Mouse (Mus musculus): ENCODE data around the gene 1110032A03Rik.

The 1110032A03Rik gene

DNA sequence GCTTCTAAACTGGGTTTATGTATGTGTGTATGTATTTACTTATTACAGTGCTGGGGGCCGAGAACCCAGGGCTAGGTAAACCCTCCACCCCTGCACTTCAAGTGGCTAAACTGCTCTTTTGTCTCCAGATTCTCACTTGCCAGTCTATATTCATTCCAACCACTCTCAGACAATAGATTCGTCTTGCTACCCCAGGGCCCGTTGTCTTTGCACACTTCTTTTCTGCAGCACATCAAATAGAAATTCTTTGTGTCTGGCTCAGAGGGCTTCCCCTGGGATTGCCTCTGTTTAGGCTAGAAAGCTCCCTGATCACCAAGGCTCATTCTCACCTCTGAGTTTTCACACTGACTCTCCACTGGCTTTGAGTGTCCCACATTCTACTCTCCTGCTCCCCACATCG, 42.8 kb downstream of the 1110032A03Rik start:
- DNase-seq (ENCODE audit: low spot score in 2 of 2), result no peak

DNA sequence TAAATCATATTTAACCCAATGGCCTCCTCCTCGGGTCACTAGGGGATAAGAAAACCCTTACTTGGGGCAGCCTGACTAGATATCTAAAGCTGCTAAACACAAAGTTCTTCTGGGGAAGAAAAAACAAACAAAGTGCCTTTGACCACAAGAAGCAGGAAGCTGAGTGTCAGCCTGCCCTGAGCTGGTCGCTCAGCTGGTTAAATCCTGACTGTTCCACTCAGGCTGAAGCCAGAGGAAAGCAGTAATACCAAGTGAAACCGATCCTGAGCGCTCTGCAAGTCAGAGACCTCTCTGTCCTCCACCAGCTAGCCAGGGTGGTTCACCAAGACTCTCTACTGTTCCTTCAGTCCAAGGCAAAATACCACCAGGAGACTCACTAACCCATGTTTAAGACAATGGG, 45.7 kb downstream of the 1110032A03Rik start:
- no peak for DNase-seq (ENCODE audit: low spot score in 2 of 2)

DNA sequence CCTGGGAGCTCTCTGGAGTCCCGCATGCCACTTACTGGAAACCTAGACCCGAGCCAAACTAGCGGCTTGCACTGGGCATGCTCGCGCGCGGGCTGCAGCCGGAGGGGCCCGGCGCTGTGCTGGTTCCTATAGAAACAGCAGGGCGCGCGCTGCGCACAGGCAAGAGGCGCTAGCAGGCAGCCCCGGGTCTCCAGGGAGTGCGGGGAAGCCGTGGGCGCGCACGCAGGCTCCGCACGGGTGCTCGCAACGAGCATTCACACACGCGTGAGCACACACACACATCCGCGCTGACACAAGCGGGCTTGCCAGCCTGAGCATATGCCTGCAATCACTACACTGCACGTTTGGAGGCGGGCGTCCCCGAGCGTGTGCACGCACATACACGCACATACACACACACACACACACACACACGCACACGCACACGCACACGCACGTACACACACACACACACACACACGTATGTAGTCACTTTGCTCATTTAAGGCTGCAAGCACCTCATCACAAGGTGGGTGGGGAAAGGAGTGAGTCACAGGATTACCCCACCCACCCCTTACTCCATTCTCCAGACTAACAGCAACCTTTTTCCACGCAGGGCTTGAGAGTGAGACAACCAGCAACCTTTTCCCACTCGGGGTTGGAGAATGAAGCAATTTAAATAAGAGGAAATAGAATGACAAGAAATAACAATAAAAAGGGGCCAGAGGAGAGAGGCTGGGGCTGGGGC, 47.2 kb downstream of the 1110032A03Rik start:
- DNase-seq (ENCODE audit: low spot score in 2 of 2), result peak in 1 of 2 experiments; percentile 18

DNA sequence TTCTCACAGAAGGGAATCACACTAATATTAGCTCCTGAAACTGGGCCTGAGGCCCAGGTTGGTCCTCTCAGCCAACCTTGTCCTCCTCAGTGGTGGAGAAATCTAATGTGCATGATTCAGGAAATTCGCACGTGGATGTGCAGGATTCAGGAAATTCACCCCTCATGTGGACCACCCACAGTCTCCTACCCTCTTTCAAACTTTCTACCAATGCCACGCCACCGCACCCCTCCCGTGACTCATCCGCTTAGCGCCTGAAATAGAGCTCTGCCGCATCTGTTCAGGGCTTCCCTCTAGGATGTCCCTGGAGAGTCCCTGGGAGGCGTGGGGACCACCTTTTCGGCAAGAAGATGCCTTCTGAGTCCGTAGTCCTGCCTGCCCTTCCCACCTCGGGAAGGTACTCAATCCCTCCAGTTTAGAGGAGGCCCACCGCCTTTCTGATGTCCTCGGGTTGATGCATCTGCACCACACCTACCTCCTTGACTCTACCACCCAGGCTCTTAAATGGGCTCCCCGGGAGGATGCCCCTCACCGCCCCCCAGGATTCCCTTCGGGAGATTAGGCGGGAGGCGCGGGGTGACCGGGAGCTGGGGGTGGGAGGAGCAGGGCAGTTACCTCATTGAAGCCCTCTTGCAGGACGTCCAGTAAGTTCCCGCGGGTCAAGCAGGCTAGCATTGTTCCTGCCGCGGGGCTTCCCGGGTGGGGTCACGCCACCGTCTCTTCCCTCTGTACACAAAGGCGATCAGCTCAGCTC, 48.0 kb downstream of the 1110032A03Rik start:
- no peak for DNase-seq (ENCODE audit: low spot score in 2 of 2)

DNA sequence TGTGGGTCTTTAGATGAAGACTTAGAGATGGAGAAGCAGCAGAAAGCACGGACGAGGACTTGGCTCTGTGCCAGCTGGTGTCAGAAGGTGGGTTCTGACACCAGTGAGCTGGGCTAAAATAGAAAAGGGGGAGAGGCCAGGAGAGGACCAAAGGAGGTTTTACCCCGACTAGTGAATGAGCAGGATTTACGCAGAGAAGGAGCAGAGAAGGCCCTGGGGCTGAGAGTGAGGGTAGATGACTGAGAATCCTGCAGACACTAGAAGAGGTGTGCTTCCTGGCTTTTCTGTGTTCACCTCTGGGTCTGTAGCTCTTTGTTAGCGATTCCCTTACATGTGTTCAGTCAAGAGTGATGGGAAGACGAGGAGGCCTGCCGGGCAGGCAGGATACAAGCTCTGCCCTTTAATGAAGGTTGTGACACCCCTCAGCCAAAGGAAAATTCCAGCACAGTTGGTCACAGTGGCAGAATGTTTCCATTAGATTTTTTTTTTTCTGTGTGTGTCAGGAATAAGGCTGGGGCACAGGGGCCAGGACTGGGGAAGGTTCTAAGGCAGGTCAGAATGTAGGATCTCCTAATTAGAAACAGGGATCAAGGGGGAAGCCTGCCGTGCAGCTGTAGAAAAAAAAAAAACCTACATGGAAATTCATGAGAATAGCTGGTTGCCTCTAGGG, 49.3 kb downstream of the 1110032A03Rik start:
- no peak for DNase-seq (ENCODE audit: low spot score in 2 of 2)

DNA sequence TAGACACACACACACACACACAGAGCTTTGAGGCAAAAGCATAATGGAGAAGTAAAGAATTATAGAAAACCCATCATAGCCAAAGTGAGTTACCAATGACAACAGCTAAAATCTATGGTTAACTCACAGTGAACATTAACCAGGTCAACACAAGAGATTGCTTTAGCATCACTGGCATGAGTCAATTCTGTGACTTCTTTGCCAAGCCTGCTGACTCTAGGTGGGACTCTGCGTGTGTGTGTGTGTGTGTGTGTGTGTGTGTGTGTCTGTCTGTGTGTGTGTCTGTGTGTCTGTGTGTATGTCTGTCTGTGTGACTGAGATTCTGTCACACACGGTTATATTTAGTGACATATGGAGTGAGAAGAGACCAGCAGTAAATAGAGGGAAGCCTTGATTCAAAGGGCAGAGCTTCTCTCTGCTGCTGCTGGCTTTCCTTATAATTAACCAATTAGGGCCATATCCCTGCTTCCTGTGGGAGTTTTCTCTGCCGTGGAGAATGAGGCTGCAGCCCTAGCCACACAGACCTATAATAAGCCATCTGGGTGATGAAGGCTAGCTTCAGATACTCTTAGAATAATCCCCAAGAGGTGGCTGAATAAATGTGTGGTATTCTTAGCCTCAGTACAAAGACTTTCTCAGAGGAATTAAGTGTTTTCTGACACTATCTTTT, 50.5 kb downstream of the 1110032A03Rik start:
- DNase-seq (ENCODE audit: low spot score in 2 of 2), result no peak

DNA sequence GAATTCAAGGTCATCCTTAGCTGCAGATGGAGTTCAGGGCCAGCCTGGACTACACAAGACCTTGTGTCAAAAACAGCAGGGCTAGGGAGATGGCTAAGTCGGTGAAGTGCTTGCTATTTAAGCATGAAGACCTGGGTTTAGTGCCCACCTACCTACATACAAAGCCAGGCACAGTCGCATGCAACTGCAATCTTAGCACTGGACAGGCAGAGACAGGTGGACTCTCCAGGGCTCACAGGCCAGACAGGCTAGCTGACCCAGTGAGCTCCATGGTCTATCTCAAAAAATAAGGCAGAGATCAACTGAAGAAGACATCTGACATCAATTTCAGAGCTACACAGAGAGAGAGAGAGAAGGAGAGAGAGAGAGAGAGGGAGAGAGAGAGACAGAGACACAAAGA, 51.2 kb downstream of the 1110032A03Rik start:
- DNase-seq (ENCODE audit: low spot score in 2 of 2), result no peak

DNA sequence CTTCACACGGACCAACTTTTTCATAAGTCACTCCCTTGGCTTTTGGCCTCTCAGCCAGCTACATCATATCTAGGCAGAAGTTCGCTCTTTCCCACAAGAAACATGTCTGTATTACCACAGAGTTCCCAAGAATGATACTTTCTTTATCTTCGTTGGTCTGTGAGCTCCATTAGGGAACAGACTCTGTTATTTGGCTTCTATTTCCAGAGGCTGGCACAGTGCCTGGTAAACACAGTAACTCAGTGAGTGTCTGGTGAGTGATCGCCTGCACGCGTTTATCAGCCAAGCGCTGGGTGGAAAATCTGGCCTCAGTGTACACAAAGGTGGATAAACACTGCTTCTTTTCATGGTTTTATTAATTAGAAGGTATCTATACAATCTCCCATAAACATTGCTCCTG, 51.9 kb downstream of the 1110032A03Rik start:
- DNase-seq (ENCODE audit: low spot score in 2 of 2), result no peak

DNA sequence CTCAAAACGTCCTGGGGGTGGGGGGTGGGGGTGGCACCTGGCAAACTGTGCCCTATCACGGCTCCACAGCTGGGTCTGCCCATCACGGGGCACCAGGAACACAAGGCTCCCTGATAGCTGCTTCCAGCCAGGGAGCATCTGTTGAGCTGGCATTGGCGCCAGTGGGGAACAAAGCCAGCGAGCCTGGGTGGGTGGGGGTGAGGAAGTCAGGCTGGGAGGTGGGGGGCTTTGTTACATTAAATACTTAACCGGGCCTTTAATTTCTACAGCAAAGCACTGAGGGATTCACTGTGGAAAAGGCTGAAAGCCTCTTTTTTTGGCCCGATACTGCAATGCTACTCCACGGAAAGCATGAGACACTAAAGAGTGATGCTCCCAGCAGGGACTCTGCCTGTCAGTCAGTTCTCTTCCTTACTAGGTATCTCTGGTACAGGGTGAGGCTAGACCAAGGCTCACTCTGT, 52.8 kb downstream of the 1110032A03Rik start:
- DNase-seq (ENCODE audit: low spot score in 2 of 2), result no peak

DNA sequence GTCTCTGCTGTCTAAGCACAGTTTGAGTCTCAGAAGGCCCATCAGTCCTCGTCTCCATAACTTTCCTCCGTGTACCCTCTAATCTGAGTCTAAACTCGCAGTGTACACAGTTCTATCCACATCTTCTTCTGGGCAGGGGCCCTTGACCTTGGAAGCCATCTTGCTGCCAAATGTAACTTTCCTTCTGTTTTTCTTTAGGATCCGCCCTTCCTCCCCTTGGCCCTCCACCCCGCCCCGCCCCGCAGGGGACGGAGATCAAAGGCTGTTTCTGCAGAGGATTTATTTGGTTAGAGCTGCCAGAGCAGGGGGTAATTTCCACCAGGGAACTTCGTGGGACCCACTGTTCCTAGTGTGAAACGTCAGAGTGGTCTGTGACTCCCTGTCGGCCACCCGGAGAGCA, 54.3 kb downstream of the 1110032A03Rik start:
- DNase-seq (ENCODE audit: low spot score in 2 of 2), result no peak

DNA sequence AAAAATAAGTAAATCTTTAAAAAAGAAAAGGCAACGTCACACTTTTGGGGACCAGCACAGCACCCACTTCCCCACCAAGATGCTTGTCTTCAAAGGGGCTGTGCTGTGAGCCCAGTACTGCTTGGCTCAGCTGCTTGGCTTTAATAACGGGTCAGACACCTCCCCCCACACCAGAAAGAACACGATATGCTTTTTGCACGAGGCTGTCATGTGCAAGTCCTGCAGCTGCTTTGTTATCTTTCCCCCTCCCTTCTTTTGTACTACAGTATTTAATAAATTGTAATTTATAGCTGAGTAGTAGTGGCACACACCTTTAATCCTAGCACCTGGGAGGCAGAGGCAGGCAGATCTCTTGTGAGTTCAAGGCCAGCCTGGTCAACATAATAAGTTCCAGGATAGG, 56.4 kb downstream of the 1110032A03Rik start:
- no peak for DNase-seq (ENCODE audit: low spot score in 2 of 2)

DNA sequence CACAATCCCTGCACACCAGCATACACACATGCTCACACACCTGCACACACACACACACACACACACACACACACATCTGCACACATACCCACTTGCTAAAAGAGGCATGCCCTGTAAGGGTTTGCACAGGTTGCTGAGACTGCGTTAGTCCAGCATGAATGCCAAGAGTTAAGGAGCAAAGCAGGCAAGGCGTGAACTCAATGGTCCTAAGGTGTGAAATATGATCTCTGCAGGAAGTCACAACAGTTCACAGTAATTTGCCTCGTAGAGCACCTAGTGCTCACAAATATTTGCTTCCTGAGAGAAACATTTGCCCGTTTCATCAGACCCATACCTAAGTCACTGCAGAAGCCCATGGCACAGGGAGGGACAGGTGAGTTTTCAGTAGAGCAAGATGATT, 61.1 kb downstream of the 1110032A03Rik start:
- no peak for DNase-seq (ENCODE audit: low spot score in 2 of 2)
